Mouse (Mus musculus) adrenal gland, postnatal 25 days (tissue): ENCODE measurements at regions not wholly inside any gene's neighbourhood (a gene's known extent, or its start where the extent isn't known, plus 50 kb on each side); places are given as distances from the start of the nearest gene placed in this dataset.

Source experiments
- DNase-seq: peaks from one replicate; pipeline ENCODE4 v3.0.0; 2021; ENCODE audit warnings: mixed read lengths

DNA sequence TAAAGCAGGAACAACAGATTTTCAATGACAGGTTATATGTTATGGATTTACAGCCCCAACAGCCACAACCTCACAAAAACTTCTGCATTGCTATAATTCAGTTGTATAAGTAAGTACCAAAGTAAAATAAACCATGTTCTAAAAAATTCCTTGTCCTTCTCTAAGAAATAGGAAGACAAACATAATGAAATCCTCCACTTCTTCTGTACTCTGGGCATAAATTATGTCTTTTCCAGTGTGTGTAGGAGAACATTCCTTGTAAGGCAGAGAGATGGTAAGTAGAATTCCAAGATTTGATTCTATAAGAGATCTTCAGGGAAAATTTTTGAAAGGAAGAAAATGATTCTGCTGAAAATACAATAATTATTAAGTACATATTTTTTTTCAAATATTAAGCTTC, 209.4 kb upstream of the Zc3h12c start:
- DNase-seq: no peak

DNA sequence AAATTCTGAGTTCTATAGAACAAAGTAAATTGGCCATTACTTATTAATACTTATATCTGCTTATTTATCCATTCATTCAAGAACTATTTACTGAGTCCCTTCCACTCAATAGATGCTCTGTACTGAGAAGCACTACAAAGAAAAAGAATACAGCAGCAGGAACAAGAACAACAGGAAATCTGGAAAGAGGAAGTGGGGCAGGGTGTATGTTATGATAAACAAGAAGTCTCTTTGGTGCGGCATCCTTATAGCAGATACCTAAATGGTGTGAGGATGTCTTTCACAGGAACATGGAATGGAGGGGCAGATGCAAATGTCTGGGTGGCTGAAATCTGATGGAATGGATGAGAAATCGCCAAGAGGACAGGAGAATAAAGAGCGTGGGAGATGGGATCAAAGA, 208.5 kb upstream of the Zc3h12c start:
- no peak for DNase-seq

DNA sequence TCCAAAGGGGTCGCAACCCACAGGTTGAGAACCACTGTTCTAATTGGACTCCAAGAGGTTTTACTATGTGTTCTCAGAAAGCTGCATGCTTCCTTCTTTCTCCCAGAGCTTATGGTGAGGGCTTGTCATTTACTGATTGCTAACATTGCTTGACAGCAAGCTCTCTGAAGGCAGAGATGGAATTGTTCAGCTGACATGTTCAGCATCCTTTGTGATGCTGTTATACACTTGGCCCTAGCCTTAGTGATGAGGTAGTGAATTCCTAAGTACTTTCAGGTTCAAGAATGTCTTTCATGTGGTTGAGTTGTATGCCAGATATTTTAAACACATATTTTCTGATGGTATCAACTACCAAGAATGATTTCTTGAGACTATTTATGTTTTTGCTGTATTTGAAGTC, 202.9 kb upstream of the Zc3h12c start:
- no peak for DNase-seq

DNA sequence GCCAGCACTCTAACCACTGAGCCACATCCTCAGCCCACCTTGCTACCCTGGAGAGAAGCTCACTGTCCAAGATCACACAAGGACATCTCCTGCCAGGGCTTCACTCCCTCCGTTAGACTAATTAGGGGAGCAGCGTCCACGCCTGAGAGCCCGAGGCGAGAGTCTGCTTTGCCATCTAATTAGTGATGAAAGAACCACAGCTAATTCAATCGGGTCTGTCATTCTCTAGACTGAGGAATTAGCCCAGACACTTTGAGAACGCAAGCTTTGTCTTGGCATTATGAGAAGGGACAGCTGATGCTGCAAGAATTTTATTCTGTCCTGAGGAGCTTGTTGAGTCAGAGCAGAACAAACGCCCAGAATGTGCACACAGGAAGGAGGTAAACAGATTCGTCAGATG, 200.5 kb upstream of the Zc3h12c start:
- DNase-seq: no peak

DNA sequence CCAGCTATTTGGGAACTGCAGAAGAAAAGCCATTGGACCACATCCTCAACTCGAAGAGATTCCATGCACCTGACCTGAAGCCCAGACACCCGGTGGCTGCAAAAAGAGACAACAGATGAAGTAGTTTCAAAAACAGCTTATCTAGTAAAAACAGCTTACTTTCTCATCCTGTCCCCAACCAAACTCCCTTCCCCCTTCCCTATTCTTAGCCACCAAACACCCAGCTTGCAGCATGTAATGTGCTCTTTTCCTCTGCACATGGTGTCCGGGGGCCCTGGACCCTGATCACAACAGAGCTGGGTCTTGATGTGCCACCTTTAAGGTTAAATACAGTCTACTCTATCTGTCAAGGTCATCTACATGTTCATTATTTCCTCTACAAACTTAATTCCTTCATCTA, 199.7 kb upstream of the Zc3h12c start:
- DNase-seq: no peak

DNA sequence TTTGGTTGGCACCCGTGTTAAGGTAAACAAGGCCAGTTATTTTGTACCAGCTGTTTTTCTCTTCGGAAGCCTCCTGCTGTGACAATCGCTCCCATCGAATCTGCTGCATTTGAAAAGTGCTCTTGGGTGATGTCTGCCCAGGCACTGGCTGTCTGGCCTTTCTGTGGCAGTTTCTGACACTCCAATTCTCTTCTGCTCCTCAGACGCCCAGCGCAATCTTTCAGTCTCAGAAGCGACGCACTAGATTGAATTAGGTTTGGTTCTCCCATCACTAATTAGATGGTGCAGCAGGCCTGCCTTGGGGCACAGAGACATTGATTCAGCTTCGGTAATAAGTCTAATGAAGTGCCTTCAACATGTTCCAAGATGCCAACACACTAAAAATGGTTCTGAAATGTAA, 197.7 kb upstream of the Zc3h12c start:
- DNase-seq: no peak

DNA sequence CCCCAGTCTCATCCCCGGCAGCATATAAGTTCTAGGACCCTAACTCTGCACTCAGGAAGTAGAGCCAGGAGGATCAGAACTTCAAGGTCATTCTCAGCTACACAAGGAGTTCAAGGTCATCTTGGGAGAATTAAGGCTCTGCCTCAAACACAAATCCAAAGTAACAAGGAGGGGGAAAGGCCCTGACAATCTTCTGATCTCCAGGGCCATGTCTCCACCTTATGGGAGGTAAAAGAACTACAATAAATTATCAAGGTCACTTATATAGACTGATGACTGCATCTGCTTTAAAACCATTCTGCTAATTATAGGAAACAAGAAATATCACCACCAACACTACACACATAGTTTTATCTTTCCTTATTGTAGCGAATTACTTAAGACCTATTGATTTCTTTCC, 193.2 kb upstream of the Zc3h12c start:
- DNase-seq: no peak

DNA sequence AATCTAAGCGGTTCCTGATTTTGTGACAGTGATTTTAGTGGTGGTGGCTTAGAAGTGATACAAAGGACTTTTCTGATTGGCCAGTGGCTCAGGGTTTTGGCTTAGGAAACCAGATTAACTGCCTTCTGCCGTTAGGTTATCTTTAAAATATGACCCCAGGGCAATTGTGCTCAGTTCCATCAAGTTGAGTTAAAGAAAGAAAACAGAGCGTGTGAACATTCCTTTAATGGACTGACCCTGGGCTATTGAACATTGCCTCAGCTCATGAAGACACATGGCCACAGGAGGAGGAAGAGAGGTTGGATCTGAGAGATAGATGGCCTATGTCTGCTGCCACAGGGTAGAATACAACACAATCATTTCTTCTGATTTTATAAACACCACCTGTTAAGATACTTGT, 191.0 kb upstream of the Zc3h12c start:
- no peak for DNase-seq

DNA sequence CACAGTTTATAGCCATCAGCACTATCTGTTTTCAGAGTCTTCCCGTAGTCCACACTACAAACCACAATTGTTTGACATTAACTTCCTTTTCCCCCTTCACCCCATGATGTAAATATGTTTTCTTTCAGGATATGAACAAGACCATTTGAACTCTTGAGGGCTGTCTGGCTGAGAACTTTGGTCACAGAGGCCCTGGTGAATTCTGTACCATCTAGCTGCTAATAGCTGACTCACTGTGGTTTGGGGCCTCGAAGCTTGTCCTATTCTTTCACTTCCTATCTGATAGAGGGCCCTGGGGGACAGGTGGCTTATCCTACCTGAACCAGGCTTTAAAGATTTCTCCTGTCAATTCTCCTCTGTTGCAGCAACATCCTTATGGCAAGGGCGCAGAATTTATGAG, 188.2 kb upstream of the Zc3h12c start:
- no peak for DNase-seq

DNA sequence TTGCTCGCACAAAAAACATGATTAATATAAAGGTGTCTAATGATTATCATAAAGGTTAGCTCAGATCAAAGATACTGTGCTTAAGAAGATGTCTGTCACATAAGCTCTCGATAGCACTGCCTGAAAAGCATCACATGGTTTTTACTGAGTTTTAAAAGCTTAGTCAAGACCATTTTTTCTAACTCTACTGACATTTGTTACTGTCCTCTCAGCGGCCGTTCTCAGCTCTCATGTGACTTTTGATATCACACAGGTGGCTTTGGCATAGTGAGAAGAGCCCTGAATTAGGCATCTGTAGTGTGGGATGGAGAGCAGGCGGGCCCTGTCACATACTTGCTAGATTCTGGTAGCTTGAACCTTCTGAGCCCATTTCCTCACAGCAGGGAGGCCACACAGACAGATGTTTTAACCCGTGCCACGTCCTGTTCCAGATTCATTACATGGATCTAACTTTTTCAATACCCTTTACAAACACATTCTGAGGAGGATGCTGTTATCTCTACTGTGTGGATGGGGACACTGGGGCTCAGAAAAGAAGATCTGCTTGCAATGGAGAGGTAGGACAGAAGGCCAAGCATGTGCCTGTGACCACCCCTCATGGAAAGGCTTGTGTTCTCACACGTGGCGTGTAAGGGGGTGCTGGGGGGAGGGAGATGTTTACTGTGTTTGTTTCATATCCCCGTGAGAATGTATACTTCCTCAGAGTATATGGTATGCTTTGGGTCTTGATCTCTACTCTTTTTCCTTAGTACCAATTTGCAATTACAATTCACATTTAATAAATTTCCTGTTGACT, 187.0 kb upstream of the Zc3h12c start:
- no peak for DNase-seq

DNA sequence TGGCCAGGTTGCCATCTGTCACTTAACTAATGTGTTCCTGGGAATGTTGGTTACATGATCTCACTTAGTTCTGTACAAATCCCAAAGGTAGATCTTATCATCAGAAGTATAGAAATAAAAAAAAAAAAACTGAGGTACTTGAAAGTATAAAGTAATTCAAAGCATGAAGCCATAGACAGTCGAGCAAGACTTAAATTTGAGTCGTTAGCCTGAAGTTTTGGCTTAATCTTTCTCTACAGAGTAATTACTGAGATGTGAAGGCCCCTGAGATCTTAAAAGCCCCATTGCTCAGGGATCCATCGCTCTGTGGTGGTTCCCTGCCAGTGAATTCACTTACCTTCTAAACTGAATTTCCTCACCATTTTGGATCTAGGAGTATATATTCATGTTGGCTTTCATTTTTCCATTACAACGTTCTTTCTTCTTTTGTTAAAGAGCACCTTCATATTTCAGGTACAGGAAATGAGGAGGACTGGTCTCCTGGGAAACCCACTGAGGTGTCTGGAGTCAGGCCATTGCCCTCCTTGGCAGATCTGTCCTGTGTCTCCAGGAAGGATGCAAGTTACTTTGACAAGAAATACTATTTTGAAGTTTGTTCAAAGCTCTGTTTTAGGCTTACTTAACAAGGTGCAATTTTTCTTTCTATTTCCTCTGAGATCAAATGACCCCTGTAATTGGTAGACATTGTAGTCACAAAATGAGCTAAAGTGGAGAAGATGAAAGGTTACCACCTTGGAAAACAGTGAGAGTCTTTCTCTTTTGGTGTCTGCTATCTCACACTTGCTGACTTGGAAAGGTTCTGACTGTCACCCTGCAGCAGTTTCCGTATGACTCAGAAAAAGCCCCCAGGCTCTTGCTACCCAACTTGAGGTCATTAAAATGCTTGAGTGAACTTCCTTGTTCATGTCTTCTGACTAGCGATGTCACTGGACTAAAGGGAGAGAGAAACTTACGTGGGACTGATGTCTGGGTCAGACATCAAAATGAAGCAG, 180.5 kb upstream of the Zc3h12c start:
- DNase-seq: no peak

DNA sequence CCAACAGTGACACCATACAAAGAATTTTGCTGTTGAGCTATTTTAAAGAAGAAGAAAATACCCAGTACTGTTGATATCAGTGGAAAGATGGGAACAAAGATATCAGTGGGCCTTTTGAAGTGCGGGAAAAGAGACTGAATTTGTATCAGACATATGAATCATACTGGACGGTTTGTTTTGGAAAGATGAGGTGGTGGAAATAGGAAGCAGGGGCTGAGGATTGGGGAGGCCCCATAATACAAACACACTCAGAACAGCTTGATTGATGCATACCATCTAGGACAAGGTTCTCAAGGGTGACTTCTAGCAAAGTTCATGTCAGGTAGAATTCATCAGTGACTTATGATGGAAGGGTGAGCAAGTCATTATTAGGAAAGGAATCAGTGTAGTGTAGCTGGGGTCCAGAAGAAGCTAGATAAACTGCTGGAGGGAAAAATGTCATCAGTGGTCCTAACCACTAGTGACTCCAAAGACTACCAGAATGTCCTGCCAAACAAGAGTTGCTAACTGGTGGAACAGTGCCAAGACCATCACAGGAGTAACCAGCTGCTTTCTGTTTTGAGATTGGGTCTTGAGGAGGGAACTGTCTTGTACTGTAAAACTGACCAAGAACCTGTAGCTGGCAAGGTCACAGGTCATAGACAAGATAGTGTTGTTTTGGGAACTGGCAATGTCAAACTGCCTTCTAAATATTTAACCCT, 176.0 kb upstream of the Zc3h12c start:
- no peak for DNase-seq

DNA sequence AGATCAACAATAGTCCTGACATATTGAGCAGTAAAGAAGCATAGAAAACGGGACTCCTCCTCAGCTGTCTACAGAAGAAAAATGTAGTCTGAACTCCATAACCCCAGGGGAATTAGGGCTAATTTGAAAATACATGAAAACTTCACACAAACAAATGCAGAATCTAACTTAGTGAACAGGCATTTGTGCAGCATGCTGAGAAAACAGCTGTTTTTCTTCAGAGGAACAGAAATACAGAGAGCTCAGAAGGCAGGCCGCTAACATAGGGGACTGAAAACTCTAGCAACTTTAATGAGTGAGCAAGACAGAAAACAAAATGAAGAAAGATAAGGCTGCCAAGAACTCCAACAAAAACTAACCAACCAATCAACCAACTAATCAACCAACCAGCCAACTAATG, 172.7 kb upstream of the Zc3h12c start:
- no peak for DNase-seq

DNA sequence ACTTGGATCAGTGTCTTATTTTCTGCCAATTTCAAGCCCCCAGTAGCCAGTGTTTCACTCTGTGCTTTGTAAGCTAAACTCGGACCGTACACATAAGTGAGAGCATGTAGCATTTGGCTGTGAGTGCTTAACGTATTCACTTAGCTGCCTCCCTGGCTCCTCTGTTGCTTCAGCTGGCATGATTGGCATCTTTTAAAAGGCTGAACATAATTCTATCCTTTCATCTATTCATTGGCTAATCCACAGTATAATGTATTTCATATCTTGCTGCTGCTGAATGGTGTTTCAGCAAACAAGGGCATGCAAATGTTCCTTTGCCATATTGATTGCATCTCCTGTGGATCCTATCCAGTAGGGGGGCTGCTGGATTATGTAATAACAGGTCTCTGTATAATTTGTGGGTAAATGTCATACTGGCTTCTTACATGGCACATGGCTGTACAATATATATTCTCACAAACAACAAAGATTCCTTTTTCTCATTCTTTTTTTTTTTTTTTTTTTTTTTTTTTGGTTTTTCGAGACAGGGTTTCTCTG, 169.5 kb upstream of the Zc3h12c start:
- DNase-seq: no peak

DNA sequence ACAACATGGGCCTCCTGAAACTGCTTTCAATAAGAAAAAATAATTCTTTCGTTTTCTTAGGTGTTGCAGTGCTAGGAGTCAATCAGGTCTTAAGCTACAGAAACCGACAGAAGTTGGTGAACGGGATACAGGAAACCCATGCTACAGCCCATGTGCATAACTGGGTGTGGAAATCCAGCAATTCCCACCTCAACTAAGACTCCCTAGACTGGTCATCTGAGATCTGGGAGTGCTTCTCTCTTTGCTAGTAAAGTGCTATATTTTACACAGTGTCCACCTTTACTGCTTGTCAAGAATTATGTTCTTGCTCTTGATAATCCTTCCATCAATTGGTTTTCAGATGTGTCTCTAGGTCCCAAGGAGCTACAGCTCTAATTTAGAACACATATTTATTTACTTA, 166.4 kb upstream of the Zc3h12c start:
- no peak for DNase-seq

DNA sequence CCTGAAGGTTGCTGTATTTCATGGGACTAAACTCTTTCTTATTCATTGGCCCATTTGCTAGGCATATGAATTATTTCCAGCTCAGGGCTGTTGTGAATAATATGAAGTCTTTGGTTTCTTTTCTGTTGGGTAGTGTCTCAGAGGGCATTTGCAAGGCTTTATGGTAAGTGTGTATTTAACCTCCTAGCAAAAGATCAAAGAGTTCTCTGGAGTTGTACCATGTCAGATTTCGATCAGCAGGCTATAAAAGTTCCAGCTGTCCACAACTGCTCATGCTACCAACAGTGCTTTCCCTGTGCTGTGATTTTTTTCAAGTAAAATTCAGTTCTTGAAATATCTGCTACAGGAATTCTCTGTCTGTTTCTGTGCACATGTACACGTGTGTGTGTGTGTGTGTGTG, 165.5 kb upstream of the Zc3h12c start:
- DNase-seq: no peak

DNA sequence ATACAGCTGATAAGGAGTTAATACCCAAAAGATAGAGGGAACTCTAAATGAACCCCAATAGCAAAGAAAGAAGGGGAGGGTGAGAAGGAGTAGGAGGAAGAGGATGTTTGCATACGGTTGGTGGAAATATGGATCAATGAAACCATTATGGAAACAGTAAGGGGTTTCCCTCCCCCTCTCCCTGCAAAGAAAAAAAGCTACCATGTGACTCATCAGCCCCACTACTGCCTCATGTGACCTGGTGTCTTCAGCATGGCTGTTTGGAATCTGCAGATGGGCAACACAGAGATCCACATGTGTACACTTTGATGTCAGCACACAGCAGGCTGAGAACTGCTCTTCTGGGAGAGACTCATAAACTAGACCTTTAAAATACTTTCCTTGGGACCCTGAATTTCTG, 163.4 kb upstream of the Zc3h12c start:
- DNase-seq: no peak

DNA sequence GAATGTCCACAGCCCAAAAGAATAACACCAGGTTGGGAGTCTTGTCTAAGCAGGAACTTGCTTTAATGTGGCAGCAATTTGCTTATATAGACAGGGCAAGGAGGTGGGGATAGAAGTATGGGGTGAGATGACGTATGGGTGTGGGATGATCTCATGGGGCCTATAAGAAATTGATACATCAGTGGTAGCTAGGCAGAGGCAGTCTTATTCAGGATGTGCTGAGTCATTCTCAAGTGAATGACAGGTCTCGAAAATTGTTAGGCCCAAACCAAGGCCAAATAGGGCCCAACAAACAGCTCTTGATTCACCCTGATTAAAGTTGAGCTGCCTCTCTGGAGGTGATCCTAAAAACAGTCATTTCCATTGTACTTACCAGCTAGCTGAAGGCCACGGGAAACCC, 162.3 kb upstream of the Zc3h12c start:
- DNase-seq: no peak

DNA sequence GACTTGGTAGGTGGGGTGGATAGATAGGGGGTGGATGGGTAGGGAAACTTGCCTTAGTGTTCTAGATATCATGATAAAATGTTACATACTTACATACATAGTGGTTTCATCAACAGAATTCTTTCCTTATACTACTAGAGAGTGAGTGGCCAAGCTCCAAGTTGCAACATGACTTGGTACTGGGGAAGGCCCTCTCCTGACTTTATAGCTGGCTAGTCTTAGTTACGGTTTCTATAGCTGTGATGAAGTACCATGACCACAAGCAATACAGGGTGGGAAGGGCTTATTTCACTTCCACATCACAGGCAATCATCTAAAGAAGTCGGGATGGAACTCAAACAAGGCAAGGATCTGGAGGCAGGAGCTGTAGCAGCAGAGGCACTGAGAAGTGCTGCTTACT, 156.0 kb upstream of the Zc3h12c start:
- DNase-seq: no peak

DNA sequence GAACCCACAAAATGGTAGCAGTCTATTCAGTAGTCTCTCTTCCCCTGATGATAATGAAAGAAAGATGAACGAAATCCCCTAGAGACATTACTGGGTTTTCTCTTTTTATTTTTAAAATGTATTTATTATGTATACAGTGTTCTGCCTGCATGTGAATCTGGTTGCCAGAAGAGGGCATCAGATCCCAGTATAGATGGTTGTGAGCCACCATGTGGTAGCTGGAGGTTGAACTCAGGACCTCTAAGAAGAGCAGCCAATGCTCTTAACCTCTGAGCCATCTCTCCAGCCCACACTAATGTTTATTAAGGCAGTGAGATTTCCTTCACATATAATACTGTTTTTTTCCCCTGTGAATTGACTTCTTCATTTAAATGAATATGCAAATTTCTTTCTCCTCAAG, 155.4 kb upstream of the Zc3h12c start:
- DNase-seq: no peak

DNA sequence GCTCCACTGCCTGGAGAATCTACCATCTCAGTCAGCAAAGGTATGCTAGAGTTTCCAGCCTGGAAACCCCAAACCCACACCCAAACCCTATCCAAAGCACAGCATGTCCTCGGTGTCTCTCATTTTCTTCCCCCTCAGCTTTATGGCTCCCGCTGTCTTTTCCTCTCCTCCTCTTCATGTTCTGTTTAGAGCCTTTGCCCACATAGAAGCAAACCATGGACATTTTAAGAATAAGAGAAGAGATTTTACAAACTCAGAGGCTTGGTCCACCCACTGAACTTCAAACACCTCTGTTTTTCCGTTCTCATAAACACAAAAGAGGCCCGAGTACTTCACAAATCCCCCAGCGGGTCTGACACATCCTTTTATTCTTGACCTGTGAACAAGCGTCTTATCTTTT, 154.9 kb upstream of the Zc3h12c start:
- no peak for DNase-seq

DNA sequence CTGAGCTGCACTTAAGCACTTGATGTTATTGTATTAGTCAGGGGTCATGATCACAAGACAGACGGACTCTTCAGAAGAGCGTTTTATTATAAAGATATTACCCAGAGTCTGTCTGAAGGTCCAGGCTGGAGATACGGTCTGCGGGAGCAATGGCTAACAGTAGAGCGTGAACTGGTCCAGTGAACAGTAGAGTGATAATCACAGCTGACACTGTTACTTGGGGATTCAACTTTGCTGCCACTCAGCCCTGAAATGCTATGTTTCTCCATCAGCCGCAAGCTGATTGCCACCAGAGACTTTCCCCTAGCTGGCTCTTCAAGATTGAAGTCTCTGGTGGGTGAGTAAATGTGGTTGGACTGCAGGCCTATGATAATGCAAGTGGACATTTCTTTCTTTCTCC, 133.1 kb upstream of the Zc3h12c start:
- no peak for DNase-seq

DNA sequence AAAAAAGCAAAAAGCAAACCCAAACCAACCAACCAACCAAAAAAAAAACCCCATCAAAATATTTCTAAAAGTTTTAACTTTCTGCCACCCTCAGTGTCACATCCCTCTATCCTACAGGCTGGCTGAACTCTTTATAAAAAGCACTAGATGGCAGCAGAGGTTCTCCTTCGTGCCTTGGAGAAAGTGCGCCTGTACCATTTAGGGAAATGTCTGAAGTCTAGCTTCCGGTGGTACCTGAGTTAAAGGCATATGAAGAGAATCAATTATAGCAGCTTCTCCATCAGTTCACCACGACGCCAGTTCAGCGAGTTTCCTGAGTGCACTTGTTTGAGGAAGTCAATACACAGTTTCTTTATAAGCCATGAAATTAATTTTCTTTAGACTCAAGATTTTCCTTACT, 130.0 kb upstream of the Zc3h12c start:
- no peak for DNase-seq
